Mouse (Mus musculus): Measurements from ENCODE around the gene Ube2j1.

Ube2j1 gene

DNA sequence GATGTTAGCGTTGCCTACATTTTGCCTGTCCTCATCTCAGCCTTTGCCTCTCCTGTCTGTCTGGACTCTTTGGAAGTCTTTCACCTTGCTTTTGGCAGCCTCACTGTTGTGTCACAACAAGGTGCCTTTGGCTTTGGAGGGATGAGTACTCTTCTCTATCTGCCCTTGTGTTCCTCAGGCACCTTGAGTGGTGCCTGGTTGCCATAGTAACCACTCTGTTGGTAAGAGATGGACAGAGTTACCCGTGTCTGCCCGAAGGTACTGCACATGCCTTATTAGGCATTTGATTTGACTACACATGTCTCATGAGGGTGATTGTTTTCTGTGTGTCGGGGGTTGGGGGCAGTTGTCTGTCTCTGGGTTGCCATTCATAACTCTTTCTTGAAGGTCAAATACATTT is 18.7 kb upstream of the Ube2j1 start:
- WGBS, result 78% methylated on average over 4 of the region's 4 CpGs

DNA sequence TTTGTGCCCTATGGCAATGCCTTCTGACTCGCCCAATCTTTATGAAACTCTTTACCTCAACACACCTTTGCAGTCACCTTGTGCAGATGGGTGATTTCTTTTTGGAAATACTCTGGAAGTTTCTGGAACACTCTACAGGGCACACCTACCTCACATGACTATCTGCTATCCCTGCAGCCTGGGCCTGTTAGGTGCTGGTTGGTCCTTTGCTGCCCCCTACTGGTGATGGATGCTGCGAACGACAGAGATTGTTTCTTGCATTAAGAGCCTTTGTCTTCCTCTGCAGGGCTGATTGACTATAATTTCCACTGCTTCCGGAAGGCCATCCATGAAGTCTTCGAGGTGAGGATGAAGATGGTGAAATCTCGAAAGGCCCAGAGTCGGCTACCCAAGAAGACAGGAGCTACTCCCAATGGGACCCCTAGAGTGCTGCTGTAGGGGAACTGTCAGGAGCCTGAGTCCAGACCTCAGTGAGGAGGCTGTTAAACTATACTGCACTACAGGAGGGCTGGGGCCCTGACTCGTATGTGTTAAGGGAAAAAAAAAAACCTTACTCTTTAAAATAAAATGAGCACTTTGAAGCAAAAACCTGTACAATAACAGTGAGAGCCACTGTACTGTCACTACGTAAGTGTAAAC is 12.7 kb upstream of the Ube2j1 start:
- 40% methylated on average over 9 of the region's 9 CpGs for whole genome bisulfite sequencing

DNA sequence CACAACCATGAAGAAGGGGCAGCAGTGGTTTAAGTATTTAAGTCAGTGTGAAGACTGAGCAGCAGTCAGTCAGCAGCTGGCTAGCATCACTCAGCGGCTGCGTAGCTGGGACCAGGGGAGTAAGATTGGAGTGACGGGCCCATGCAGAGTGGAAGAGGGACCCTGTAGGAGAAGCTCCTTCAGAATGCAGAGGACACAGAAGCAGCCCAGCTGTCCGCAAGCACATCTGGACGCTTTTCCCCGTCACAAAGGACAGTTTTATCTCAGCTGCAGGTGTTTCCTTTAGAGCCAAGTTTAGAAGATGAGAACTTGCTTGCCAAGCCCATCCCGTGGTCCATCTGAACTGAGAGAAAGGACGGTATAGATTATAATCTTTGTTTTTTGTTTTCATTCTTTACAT is 6.8 kb upstream of the Ube2j1 start:
- WGBS, result 75% methylated on average over 8 of the region's 8 CpGs

GRCm38 (mm10) chr4:33029104-33029503 is 2.1 kb upstream of the Ube2j1 start:
- WGBS, result 81% methylated on average over 7 of the region's 7 CpGs

GRCm38 (mm10) chr4:33030264-33031194 is 687 bp upstream of the Ube2j1 start:
- under 1% methylated on average over 55 of the region's 55 CpGs for WGBS

DNA sequence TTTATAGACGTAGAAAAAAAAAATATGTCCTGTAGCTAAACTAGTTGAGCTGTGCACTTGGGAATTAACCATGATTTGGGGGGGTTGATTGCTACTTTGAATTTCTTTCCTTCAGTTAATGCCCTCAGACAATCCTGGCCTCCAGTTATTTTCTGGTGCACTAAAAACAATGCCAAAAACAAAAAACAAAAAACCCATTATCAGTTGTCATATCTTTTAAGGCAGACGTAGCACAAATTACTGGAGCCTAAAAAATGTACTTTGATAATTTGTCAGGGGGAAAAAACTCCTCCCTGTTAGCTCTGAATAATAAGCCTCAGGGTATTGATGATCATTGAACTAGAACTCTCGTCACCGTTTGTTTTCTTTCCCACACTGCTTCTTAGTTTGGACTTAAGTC is 829 bp downstream of the Ube2j1 start:
- WGBS, result 8% methylated on average over 4 of the region's 4 CpGs

- WGBS, result 76% methylated on average over 6 of the region's 6 CpGs
These were observed 2.3 kb downstream of the Ube2j1 start for GRCm38 (mm10) chr4:33033515-33033914.

- 81% methylated on average over 4 of the region's 4 CpGs for WGBS
These were observed 8.6 kb downstream of the Ube2j1 start for GRCm38 (mm10) chr4:33039826-33040225.

- WGBS, result 93% methylated on average over 11 of the region's 11 CpGs
These were observed 18.4 kb downstream of the Ube2j1 start for GRCm38 (mm10) chr4:33049601-33050000.

DNA sequence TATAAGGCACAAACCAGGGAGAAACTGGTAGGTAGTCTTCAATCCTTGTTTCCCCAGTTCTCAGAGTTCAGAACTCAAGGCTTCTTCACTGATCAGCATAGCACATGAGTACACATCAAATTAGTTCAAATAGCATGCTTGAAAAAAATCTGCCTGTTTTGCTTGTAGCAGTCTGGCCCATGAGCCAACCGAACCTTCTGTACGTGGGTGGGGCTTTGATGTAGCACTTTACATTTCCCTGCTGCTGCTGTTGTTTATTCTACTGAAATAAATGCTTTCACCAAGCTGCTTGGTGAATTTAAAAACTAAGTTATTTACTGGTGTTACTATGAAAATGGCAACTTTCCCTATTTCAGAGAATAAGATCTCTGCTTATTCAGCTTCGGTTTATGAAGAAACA is 20.8 kb downstream of the Ube2j1 start:
- 59% methylated on average over 3 of the region's 3 CpGs for WGBS

DNA sequence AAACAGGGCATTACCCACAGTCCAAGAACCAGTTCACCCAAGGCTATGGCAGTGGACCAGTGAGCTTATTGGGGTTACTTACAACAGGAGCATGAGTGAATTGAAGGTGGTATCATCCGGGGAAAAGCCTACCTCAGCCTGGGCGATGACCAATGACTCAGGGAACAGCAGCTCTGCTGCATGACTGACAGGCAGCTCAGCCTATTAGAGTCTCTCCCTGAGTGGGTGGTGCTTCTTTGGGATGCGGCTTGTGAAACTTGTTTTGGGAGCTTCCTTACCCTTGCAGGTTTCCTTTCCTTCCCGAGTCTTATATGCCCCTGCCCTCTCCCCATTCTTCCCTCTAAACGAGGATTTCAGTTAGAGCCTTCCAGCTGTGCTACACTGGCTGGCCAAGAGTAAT is 21.4 kb downstream of the Ube2j1 start:
- 79% methylated on average over 5 of the region's 5 CpGs for WGBS

GRCm38 (mm10) chr4:33056317-33056716 is 25.1 kb downstream of the Ube2j1 start:
- 92% methylated on average over 1 of the region's 1 CpGs for WGBS

DNA sequence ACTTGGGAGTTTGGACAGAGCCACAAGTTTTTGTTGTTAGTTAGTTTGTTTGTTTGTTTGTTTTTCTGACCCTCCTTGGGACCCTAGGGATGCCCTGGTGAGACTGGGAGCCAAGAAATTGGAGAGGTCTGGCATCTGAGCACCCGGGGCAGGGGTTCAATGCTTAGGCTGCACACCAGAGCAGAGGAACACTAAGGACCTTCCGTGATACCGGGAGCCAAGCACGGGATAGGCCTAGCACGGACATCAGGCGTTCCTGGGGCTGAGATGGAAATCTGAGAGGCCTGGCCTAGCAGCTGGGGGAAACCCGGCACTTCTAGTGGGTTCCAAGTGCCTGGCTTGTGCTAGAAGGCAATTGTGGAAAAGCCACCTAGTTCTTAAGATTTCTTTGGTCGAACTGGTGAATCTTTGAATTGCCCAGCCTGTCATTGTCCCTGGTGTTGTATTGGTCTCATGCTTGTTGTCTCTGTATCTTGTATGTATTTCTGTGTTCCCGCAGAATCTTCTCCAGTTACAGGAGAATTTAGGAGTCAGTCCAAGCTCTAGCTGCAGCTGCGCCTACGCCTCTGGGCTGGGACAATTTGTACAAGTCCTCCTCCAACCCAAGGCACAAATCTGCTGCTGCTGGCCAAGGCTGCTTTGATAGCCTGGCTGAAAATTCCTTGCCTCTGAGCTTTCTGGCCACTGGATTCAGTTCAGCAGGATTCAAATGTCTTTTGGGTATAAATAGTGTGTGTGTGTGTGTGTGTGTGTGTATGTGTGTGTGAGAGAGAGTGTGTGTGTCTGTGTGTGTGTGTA is 26.9 kb downstream of the Ube2j1 start:
- WGBS, result 67% methylated on average over 11 of the region's 11 CpGs

DNA sequence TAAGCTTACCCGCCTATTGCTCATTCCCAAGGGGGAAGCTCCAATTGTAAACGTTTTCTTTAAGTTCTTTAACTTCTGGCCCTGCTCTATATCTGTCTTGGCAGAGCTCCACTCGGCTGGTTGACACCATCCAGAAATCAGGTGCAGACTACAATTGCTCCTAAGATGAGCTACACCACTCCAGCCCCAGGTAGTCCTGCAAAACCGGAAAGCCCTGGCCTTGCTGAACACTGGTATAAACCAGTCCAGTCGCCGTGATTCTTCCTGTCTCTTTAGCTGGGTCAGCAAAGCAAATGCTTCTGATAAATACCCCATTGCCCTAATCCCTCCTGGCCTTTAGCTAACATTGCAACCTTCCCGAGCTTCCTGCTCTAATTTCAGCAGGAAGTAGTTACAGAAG is 29.9 kb downstream of the Ube2j1 start:
- WGBS, result 69% methylated on average over 7 of the region's 7 CpGs

DNA sequence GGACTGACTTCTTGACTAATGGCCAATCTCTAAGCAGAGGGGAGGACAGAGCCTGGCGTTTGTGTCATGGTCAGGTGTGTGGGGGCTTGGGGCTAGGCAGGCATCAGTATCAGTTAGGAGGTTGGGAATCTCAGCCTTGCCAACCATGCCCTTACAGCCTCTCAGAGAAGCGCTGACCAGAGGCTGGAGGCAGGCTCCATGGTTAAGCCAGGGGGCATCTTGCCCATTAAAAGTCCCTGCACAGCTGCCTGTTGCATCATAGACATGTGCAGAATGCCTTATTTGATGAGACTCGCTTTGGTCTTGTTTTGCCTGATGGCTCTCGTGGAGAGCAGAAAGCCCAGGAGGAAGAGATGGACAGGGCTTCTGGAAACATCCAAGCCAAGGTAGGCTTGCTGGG is 31.8 kb downstream of the Ube2j1 start, which contains the start of gene Gabrr2:
Gabrr2 (plus strand) TSS at position 19 of the 400 bp plus-strand sequence.
- WGBS, result 83% methylated on average over 4 of the region's 4 CpGs

- 81% methylated on average over 6 of the region's 6 CpGs for WGBS
These were observed 33.8 kb downstream of the Ube2j1 start for GRCm38 (mm10) chr4:33064986-33065385.

DNA sequence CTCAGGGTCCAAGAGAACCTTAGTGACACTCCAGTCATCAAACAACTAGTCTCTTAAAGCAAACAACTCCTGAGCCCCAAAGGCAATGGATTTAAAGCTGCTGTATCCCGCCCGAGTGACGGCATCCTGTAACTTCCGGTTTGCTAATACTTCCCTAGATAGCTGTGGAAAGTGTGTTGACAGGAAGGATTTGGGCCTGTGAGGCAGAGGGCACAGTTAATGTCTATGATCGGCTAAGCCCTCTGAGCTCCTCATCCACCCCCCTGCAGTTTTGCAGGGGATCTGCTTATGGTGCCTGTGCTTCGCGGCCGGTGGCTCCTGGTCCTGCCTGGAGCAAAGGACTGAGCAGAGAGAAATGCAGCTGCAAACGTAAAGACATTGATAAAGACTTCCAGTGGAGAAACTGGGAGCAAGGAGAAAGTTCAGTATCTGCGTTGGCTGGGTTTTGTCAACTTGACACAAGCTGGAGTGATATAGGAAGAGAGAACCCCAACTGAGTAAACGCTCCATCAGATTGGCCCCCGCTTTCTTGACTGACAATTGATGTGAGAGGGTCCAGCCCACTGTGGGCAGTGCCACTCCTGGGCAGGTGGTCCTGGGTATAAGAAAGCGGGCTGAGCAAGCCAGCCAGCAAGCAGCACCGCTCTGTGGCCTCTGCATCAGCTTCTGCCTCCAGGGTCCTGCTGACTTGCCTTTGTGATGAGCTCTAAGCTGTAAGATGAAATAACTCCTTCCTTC is 35.2 kb downstream of the Ube2j1 start:
- 78% methylated on average over 14 of the region's 14 CpGs for WGBS

GRCm38 (mm10) chr4:33067331-33067730 is 36.1 kb downstream of the Ube2j1 start:
- 97% methylated on average over 3 of the region's 3 CpGs for WGBS

- WGBS, result 94% methylated on average over 6 of the region's 6 CpGs
These were observed 36.6 kb downstream of the Ube2j1 start for GRCm38 (mm10) chr4:33067826-33068225.

- WGBS, result 42% methylated on average over 6 of the region's 6 CpGs
These were observed 37.7 kb downstream of the Ube2j1 start for GRCm38 (mm10) chr4:33068894-33069293.

GRCm38 (mm10) chr4:33070326-33070725 is 39.1 kb downstream of the Ube2j1 start:
- WGBS, result 93% methylated on average over 6 of the region's 6 CpGs

Data from cerebral cortex, adult 2 months (tissue).